Mouse (Mus musculus): ENCODE results near the gene Nup93.

DNA sequence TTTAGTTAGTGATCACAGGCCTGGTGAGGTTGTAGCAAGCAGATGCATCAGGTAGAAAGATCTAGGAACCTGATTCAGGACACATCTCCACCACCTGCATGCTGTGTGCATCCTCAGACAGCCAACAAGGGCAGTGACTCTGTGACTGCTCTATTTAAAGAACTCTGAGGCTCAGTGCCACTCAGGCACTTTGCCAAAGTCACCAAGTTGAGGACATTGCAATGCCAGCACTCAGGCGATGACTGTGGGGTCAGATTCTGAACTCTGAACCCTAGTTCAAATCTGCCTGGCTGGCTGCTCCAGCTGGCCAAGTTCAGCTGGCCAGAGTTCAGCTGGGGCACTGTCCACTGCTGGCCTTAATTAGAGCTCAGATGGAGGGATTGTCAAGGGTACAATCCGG, 149.5 kb downstream of the Nup93 start:
- TF ChIP-seq FLI1 (IDR thresholded peaks at IDR 0.05; ENCODE audit: low read length): no peak
- no peak for TF ChIP-seq GATA1 (IDR thresholded peaks at IDR 0.05; ENCODE audit: borderline replicate concordance, low read length)

Data from megakaryocyte, embryonic 14.5 days (primary cell).